Mouse (Mus musculus): ENCODE data around the gene Atad5. TPM values are rescaled to one million over a fixed set of nuclear protein-coding genes. Genes with fewer than 3 reads are reported as not detected.
A peak's percentile ranks its signal among the peaks of the same experiment; 100 is the strongest.
"Not testable (repeated sequence)": the region's sequence is repeated elsewhere in the genome, so short reads cannot be mapped to it uniquely, and the experiment has no call there.

Atad5 gene
- polyA plus RNA-seq, 1 experiment from 2014 or later, result 17.7 TPM

- no peak for ATAC-seq (ENCODE audit: low FRiP score)
- Histone ChIP-seq H3K4me2 (replicated peaks; ENCODE audit: low read depth, low read length) (no peak overlapping the region), H3K27ac (ENCODE audit: low read depth, low read length) (no peak overlapping the region), H3K9me3 (ENCODE audit: control insufficient read depth, low read length) (no peaks in the 10 kb centered on the region), H3K9ac (ENCODE audit: low read depth, low read length) (no peak overlapping the region), H3K36me3 (ENCODE audit: control insufficient read depth, insufficient read depth, low read length) (0 out of 2 replicates have a peak, but pooled peaks cover 2% of the 10 kb centered on the region), H3K4me1 (replicated peaks; ENCODE audit: control insufficient read depth, insufficient read depth, low read length) (no peaks in the 10 kb centered on the region), H3K4me3 (ENCODE audit: low read depth, low read length) (no peak overlapping the region), H3K27me3 (ENCODE audit: control insufficient read depth, insufficient read depth, low read length) (no peaks in the 10 kb centered on the region)
- 91% methylated on average over 13 of the region's 13 CpGs for WGBS
- DNase-seq (ENCODE audit: low spot score), result no peak
Measured at GRCm38 (mm10) chr11:80136786-80137185, 47.6 kb downstream of the Atad5 start.

- Histone ChIP-seq H3K9me3 (ENCODE audit: control insufficient read depth, low read length) (no peaks in the 10 kb centered on the region), H3K4me3 (ENCODE audit: low read depth, low read length) (no peak overlapping the region), H3K36me3 (ENCODE audit: control insufficient read depth, insufficient read depth, low read length) (0 out of 2 replicates have a peak, but pooled peaks cover 1% of the 10 kb centered on the region), H3K9ac (ENCODE audit: low read depth, low read length) (no peak overlapping the region), H3K27me3 (ENCODE audit: control insufficient read depth, insufficient read depth, low read length) (no peaks in the 10 kb centered on the region), H3K27ac (ENCODE audit: low read depth, low read length) (no peak overlapping the region), H3K4me1 (replicated peaks; ENCODE audit: control insufficient read depth, insufficient read depth, low read length) (no peaks in the 10 kb centered on the region; the same call in 1 of the 2 replicates), H3K4me2 (replicated peaks; ENCODE audit: low read depth, low read length) (no peak overlapping the region)
- WGBS, result 88% methylated on average over 5 of the region's 5 CpGs
- no peak for ATAC-seq (ENCODE audit: low FRiP score)
- no peak for DNase-seq (ENCODE audit: low spot score)
Measured at GRCm38 (mm10) chr11:80137773-80138172, 48.6 kb downstream of the Atad5 start.

- DNase-seq (ENCODE audit: low spot score) (peak; percentile 94), ATAC-seq (ENCODE audit: low FRiP score) (peak; percentile 93)
- WGBS, result under 1% methylated on average over 40 of the region's 40 CpGs
- Histone ChIP-seq H3K9me3 (ENCODE audit: control insufficient read depth, low read length) (no peaks in the 10 kb centered on the region), H3K27ac (ENCODE audit: low read depth, low read length) (peak within 1 kb of the TSS; percentile 73), H3K4me1 (replicated peaks; ENCODE audit: control insufficient read depth, insufficient read depth, low read length) (no peaks in the 10 kb centered on the region; the same call in 1 of the 2 replicates), H3K4me3 (ENCODE audit: low read depth, low read length) (peak within 1 kb of the TSS; percentile 69), H3K9ac (ENCODE audit: low read depth, low read length) (peak within 1 kb of the TSS; percentile 86), H3K27me3 (ENCODE audit: control insufficient read depth, insufficient read depth, low read length) (no peaks in the 10 kb centered on the region), H3K36me3 (ENCODE audit: control insufficient read depth, insufficient read depth, low read length) (no peaks in the 10 kb centered on the region), H3K4me2 (replicated peaks; ENCODE audit: low read depth, low read length) (peak within 1 kb of the TSS; percentile 66)
Measured at GRCm38 (mm10) chr11:80141825-80142521, 52.8 kb downstream of the Atad5 start, which contains the start of gene Tefm. Tefm (minus strand) TSS chr11:80142175.

GRCm38 (mm10) chr11:80142872-80143271 is 53.7 kb downstream of the Atad5 start:
- Histone ChIP-seq H3K27me3 (ENCODE audit: control insufficient read depth, insufficient read depth, low read length) (no peaks in the 10 kb centered on the region), H3K4me2 (replicated peaks; ENCODE audit: low read depth, low read length) (peak overlapping the region; percentile 66), H3K4me3 (ENCODE audit: low read depth, low read length) (no peak overlapping the region), H3K9ac (ENCODE audit: low read depth, low read length) (0 out of 2 replicates have a peak overlapping the region, but pooled peaks have one; percentile 11), H3K27ac (ENCODE audit: low read depth, low read length) (no peak overlapping the region), H3K36me3 (ENCODE audit: control insufficient read depth, insufficient read depth, low read length) (no peaks in the 10 kb centered on the region), H3K4me1 (replicated peaks; ENCODE audit: control insufficient read depth, insufficient read depth, low read length) (no peaks in the 10 kb centered on the region; the same call in 1 of the 2 replicates), H3K9me3 (ENCODE audit: control insufficient read depth, low read length) (no peaks in the 10 kb centered on the region)
- 49% methylated on average over 8 of the region's 8 CpGs for WGBS
- DNase-seq (ENCODE audit: low spot score) (no peak), ATAC-seq (ENCODE audit: low FRiP score) (no peak)

GRCm38 (mm10) chr11:80145787-80146275 is 56.6 kb downstream of the Atad5 start:
- Histone ChIP-seq H3K36me3 (ENCODE audit: control insufficient read depth, insufficient read depth, low read length) (no peaks in the 10 kb centered on the region), H3K9me3 (ENCODE audit: control insufficient read depth, low read length) (no peaks in the 10 kb centered on the region), H3K4me2 (replicated peaks; ENCODE audit: low read depth, low read length) (no peak overlapping the region), H3K9ac (ENCODE audit: low read depth, low read length) (no peak overlapping the region), H3K4me1 (replicated peaks; ENCODE audit: control insufficient read depth, insufficient read depth, low read length) (no peaks in the 10 kb centered on the region; the same call in 1 of the 2 replicates), H3K4me3 (ENCODE audit: low read depth, low read length) (no peak overlapping the region), H3K27ac (ENCODE audit: low read depth, low read length) (no peak overlapping the region), H3K27me3 (ENCODE audit: control insufficient read depth, insufficient read depth, low read length) (no peaks in the 10 kb centered on the region)
- DNase-seq (ENCODE audit: low spot score) (no peak), ATAC-seq (ENCODE audit: low FRiP score) (no peak)
- WGBS, result 56% methylated on average over 10 of the region's 10 CpGs

GRCm38 (mm10) chr11:80147748-80148147 is 58.5 kb downstream of the Atad5 start:
- WGBS, result 76% methylated on average over 6 of the region's 6 CpGs
- no peaks in the 10 kb centered on the region for H3K9me3 ChIP-seq (ENCODE audit: control insufficient read depth, low read length)
- no peaks in the 10 kb centered on the region for H3K27me3 ChIP-seq (ENCODE audit: control insufficient read depth, insufficient read depth, low read length)
- H3K4me1 ChIP-seq (replicated peaks; ENCODE audit: control insufficient read depth, insufficient read depth, low read length), result no peaks in the 10 kb centered on the region; the same call in 1 of the 2 replicates
- no peaks in the 10 kb centered on the region for H3K36me3 ChIP-seq (ENCODE audit: control insufficient read depth, insufficient read depth, low read length)
- H3K4me2 ChIP-seq (replicated peaks; ENCODE audit: low read depth, low read length), result no peak overlapping the region
- no peak overlapping the region for H3K27ac ChIP-seq (ENCODE audit: low read depth, low read length)
- H3K4me3 ChIP-seq (ENCODE audit: low read depth, low read length), result no peak overlapping the region
- DNase-seq (ENCODE audit: low spot score), result no peak
- H3K9ac ChIP-seq (ENCODE audit: low read depth, low read length), result no peak overlapping the region
- ATAC-seq (ENCODE audit: low FRiP score), result no peak

GRCm38 (mm10) chr11:80148313-80148712 is 59.1 kb downstream of the Atad5 start:
- H3K4me2 ChIP-seq (replicated peaks; ENCODE audit: low read depth, low read length), result no peak overlapping the region
- no peaks in the 10 kb centered on the region for H3K9me3 ChIP-seq (ENCODE audit: control insufficient read depth, low read length)
- no peak for DNase-seq (ENCODE audit: low spot score)
- H3K27ac ChIP-seq (ENCODE audit: low read depth, low read length), result no peak overlapping the region
- H3K9ac ChIP-seq (ENCODE audit: low read depth, low read length), result no peak overlapping the region
- no peaks in the 10 kb centered on the region for H3K4me1 ChIP-seq (replicated peaks; ENCODE audit: control insufficient read depth, insufficient read depth, low read length)
- H3K4me3 ChIP-seq (ENCODE audit: low read depth, low read length), result no peak overlapping the region
- WGBS, result 39% methylated on average over 1 of the region's 1 CpGs
- peaks cover 5% of the 10 kb centered on the region; the same call in 1 of the 2 replicates for H3K27me3 ChIP-seq (ENCODE audit: control insufficient read depth, insufficient read depth, low read length)
- no peaks in the 10 kb centered on the region for H3K36me3 ChIP-seq (ENCODE audit: control insufficient read depth, insufficient read depth, low read length)
- no peak for ATAC-seq (ENCODE audit: low FRiP score)

- H3K27ac ChIP-seq (ENCODE audit: low read depth, low read length); H3K9me3 ChIP-seq (ENCODE audit: control insufficient read depth, low read length); DNase-seq (ENCODE audit: low spot score); ATAC-seq (ENCODE audit: low FRiP score); H3K9ac ChIP-seq (ENCODE audit: low read depth, low read length); H3K4me2 ChIP-seq (replicated peaks; ENCODE audit: low read depth, low read length); H3K36me3 ChIP-seq (ENCODE audit: control insufficient read depth, insufficient read depth, low read length); H3K4me3 ChIP-seq (ENCODE audit: low read depth, low read length); H3K4me1 ChIP-seq (replicated peaks; ENCODE audit: control insufficient read depth, insufficient read depth, low read length): not testable (repeated sequence)
- WGBS, result 11% methylated on average over 1 of the region's 4 CpGs
- peaks cover 11% of the 10 kb centered on the region for H3K27me3 ChIP-seq (ENCODE audit: control insufficient read depth, insufficient read depth, low read length)
Measured at GRCm38 (mm10) chr11:80148974-80149373, 59.8 kb downstream of the Atad5 start.
